Mouse (Mus musculus) lung, adult 2 months (tissue): Measurements from ENCODE around the gene Tox2. TPM values are rescaled to one million over a fixed set of nuclear protein-coding genes. Genes with fewer than 3 reads are reported as not detected.

ENCODE experiments used
- DNase-seq: peaks from one replicate; pipeline ENCODE4 v3.0.0; 2022
- H3K4me1 ChIP-seq: fragments of 200-500 bp; 2 replicates; pipeline ENCODE4 v1.6.1; 2011; ENCODE audit warnings: low read length; ENCODE audit not compliant: control insufficient read depth, insufficient read depth
- H3K4me3 ChIP-seq: fragments of 200-500 bp; replicated peaks from 2 replicates; pipeline ENCODE3; 2011; ENCODE audit warnings: low read depth, mild to moderate bottlenecking, control low read depth, low read length; ENCODE audit errors: extremely low read depth
- CTCF ChIP-seq: fragments of 200-500 bp; IDR thresholded peaks from 2 replicates; pipeline ENCODE4 v1.5.1; 2011; ENCODE audit warnings: mild to moderate bottlenecking, low read length, control low read depth; ENCODE audit not compliant: insufficient read depth
- POLR2A ChIP-seq: fragments of 200-500 bp; IDR thresholded peaks from 2 replicates; pipeline ENCODE4 v1.6.1; 2011; ENCODE audit warnings: low read depth, mild to moderate bottlenecking, control low read depth, low read length, borderline replicate concordance; ENCODE audit errors: extremely low read depth
- WGBS: fragments of 180-500 bp; shearing (Covaris S2); methylation state at CpG from one replicate; pipeline ENCODE4 v1.1.7; 2018; 5-methylcytosine and 5-hydroxymethylcytosine counted together
- polyA plus RNA-seq: library from polyadenylated mRNA; depleted of rRNA; stranded (reverse); fragments of >200 nt; gene quantifications from 2 replicates; pipeline ENCODE4 v1.2.3, GENCODE M21; 2012

Gene Tox2
- polyA plus RNA-seq, 1 experiment, result 34.2 TPM

DNA sequence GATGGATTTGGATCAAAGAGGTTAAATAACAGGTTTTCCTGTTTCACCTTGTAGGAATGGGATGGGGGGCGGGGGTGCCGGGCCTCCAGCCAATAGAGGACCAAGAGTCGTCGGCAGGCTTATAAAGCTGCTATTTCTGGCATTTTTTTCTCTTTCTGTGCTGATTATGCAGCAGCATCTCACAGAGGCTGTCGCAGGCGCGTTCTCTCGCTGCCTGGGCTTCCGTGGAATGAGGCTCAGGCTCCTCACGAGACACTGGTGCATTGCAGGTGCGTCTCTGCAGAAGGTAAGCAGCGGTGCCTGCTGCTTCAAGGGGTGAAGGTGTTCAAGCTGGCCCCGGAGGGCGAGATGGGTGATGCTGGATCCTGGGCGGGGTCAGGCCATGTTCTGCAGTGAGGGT lies 22.4 kb downstream of the Tox2 start:
- DNase-seq, result no peak
- H3K4me1 ChIP-seq, result no peaks in the 10 kb centered on the region
- no peak overlapping the region for H3K4me3 ChIP-seq
- WGBS, result 82% methylated on average over 15 of the region's 15 CpGs
- TF ChIP-seq CTCF (no peak), POLR2A (no peak)

DNA sequence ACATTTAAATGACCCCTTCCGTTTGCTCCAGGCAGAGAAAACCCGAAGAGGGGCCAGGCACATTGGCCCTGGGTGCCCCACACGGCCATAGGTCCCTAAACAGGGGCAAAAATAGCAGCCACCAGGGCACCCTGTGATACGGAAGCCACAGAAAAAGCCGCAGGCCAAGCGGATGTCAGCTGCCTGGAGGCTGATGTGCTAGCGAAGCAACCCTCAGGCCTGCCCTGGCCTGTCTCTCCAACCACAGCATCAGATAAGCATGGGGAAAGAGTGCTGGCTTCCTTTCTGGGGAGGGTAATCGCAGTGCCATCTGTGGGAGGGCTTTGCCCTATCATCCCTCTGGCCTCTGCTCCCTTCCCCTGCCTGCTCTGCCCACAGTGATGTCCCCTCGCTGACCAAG lies 26.1 kb downstream of the Tox2 start:
- WGBS, result 70% methylated on average over 9 of the region's 9 CpGs
- TF ChIP-seq POLR2A, result no peak
- no peak for TF ChIP-seq CTCF
- H3K4me3 ChIP-seq, result no peak overlapping the region
- no peak for DNase-seq
- peaks cover 8% of the 10 kb centered on the region for H3K4me1 ChIP-seq

DNA sequence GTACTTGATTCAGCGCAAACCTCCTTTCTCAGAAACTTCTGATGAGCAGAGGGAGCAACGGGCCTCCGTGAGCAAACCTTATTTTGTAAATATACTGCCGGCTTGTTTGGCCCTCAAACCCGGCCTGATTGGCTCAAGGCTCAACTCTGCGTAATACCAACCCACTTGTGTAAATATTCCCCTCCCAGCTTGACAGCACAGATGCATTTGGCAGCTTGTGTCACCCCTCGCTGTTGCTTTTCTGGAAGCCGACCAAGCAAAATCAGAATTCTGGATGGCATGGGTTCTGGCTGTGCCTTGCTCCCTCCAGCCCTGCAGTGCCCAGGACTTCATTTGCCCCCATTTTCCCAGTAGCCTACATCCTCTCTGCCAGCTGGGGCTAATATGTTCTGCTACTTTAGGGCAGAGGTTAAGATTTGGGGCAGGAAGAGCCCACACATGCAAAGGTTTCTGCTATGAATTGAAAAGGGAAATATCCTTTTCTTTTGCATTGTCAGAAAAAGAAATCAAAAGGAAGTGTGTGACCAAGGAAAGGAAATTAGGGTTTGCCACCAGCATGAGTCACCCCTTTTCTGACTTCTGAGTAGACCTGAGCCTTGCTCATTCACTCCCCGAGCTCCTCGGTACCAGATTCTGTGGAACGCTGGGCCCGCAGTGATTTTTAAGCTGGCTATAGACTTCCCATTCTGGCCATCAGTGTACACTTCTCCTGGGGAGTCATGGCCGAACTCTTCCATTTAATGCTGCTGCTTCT lies 29.0 kb downstream of the Tox2 start:
- peak; percentile 24 for DNase-seq
- H3K4me1 ChIP-seq, result peaks cover 8% of the 10 kb centered on the region
- 36% methylated on average over 13 of the region's 13 CpGs for WGBS
- TF ChIP-seq CTCF (no peak), POLR2A (no peak)
- no peak overlapping the region for H3K4me3 ChIP-seq

DNA sequence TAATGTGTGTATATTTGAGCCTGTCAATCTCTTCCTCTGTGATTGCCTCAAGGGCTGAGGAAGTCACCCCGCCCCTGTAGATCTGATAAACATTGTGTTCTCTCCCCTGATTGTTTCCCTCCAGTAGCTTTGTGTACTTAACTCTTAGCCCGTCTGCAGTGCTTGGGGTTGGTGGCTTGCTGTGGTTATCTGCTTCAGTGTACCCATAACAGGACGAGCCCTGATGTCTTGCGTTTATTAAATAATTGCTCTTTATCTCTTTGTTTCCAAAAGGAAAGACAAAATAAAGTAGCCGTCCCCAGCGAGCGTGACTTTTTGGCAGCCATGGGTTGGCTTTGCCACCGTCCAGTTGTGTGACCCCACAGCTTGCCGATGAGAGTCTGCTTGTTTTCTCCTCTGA lies 30.7 kb downstream of the Tox2 start:
- no peak for TF ChIP-seq POLR2A
- TF ChIP-seq CTCF, result no peak
- 29% methylated on average over 9 of the region's 9 CpGs for WGBS
- peaks cover 8% of the 10 kb centered on the region for H3K4me1 ChIP-seq
- no peak overlapping the region for H3K4me3 ChIP-seq
- DNase-seq, result peak; percentile 19

DNA sequence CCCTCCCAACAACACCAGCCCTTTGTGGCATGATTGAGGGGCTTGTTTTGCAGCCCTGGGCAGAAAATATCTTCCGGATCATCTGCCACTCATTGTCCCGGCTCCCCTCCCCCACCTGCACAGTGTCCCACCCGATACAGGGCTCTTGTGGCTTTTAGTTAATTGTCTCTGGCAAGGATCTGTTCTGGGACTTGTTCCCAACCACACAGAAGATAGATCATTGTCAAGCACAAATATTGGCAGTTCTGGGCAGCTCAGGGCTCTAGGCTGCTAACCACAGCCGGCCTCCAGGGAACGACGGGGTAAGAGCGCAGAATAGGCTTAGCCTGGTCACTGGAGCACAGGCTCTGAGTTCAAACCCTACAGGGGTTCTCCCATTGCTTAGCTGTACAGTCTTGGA lies 33.1 kb downstream of the Tox2 start:
- DNase-seq, result no peak
- TF ChIP-seq POLR2A (no peak), CTCF (no peak)
- no peak overlapping the region for H3K4me3 ChIP-seq
- WGBS, result 22% methylated on average over 7 of the region's 7 CpGs
- peaks cover 8% of the 10 kb centered on the region for H3K4me1 ChIP-seq

DNA sequence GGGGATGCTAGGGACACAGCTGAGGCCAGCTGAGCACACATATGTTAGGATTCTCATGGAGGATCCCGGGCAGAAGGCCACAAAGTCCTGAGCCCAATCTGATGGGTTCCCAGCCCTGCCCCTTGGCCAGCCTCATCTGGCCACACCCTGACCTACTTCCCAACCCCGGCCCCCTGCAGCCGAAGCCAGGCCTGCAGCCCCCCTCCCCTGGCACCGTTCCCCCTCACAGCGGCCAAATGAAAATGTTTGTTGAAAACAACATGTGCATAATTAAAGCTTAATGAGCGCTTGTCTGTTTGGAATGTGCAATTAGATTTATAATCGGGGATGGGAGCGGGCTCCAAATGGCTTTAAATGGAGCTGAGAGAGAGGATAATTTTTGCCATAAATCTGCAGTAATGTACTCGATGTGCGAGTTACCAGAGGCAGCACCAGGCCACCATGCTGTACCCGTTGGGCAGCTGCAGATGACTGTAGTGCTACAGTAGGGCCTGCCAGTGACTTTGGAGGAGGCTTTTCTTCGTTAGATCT lies 35.1 kb downstream of the Tox2 start:
- WGBS, result 73% methylated on average over 12 of the region's 12 CpGs
- TF ChIP-seq CTCF (no peak), POLR2A (no peak)
- Histone ChIP-seq H3K4me3 (no peak overlapping the region), H3K4me1 (peaks cover 2% of the 10 kb centered on the region)
- DNase-seq, result no peak

DNA sequence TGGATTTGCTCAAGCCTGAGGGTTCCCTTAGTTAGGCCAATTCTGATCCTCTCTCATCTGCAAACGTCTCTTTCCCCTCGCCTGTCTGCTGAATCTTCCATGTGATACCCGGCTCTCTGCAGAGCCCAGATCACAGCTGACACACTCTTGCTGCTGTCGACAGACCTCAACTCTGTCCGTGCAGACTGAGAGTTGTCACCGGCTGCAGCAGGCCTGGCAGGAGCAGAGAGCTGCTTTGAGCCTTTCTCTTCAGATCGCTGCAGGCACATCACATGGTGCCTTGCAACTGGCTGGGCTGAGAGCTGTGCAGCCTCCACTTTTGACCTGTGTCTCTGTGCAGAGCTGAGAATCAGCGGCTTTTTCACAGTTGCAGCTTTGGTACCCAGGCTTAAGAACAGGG lies 37.0 kb downstream of the Tox2 start:
- Histone ChIP-seq H3K4me1 (no peaks in the 10 kb centered on the region; the same call in 1 of the 2 replicates), H3K4me3 (no peak overlapping the region)
- DNase-seq, result no peak
- 78% methylated on average over 8 of the region's 8 CpGs for WGBS
- no peak for TF ChIP-seq POLR2A
- TF ChIP-seq CTCF, result no peak

DNA sequence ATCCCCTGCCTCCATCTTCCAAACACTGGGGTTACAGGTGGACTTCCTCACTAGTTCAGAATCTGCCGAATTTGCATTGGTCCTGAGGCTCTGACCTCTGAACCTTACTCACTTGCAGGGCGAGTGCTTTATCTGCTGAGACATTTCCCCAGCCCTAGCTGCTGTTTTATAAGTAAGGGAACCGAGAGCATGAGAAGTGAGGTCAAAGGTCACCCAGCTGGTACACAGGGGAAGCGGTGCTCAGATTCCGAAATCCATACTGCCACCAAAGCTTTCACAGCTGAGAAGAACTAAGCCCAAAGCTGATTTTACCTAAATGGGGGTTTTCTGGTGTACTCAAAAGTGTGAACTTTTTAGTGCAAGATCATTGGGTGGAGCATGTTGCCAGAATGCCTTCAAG lies 38.9 kb downstream of the Tox2 start:
- DNase-seq, result no peak
- no peak overlapping the region for H3K4me3 ChIP-seq
- no peak for TF ChIP-seq CTCF
- no peak for TF ChIP-seq POLR2A
- WGBS, result 53% methylated on average over 5 of the region's 5 CpGs
- H3K4me1 ChIP-seq, result no peaks in the 10 kb centered on the region

DNA sequence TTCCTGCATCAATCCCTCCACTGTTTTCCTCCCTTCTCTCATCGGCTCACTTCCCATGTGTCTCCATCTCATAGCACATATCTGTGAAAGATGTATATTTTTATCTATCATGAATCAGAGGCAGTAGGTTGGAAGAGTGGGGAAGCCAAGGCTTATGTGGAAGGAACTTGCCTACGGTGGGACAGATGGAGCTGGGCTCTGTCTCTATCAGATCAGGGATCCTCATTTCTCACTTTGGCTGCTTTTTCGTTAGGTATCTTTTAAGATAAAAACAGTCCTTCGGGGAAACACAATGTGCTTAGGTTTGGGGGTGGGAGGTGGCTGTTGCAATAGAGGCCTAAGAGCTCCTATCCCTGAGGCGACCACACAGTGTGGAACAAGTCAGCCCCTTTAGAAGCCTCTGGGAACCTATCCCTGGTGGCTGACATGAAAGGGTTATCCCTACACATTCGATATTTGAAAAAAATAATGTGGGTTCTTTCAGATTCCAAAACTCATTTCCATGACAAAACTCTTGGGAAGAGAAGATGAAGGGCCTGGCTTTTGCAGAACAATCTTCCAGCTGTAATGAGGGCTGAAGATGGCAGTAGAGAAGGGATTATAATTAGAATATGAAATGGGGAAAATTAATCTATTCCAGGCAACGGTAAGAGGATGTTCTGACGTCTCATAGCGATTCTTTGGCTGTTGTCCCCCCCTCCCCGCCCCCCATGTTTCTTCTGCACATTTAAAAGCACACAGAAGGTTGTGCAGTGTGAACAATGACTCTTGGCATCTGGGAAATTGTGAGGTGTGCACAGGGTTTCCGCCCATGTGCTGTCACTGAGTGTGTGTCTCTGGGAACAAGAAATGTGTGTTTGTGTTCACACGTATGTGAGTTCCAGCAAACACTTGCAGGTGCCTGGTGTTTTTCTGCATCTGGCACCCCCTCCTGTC lies 41.3 kb downstream of the Tox2 start:
- H3K4me1 ChIP-seq, result no peaks in the 10 kb centered on the region
- H3K4me3 ChIP-seq, result no peak overlapping the region
- WGBS, result 77% methylated on average over 12 of the region's 12 CpGs
- TF ChIP-seq POLR2A (no peak), CTCF (no peak)
- no peak for DNase-seq

DNA sequence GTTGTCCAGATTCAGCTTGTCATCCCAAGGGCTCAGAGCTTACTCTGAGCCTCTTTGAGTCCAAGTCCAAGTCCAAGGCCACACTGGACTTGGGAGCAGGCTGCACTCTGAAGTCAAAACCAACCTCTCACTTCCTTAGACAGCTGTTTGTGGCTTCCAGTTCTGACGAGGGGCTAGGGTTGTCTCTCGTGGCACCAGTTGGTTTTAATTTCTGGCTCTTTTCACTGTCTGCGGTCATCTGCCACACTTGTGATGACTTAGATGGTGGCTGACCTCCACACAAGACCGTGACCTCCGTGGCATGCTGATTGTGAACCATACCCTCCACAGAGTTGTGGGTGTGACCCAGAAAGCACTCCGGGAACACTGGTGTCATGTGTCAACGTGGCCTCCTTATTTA lies 46.0 kb downstream of the Tox2 start:
- H3K4me3 ChIP-seq, result no peak overlapping the region
- DNase-seq, result no peak
- WGBS, result 78% methylated on average over 7 of the region's 7 CpGs
- TF ChIP-seq CTCF (no peak), POLR2A (no peak)
- peaks cover 4% of the 10 kb centered on the region; the same call in 1 of the 2 replicates for H3K4me1 ChIP-seq
